Mouse (Mus musculus) MEL (cell line): ENCODE measurements around the gene Fbxo6. TPM values are rescaled to one million over a fixed set of nuclear protein-coding genes. Genes with fewer than 3 reads are reported as not detected.

Experiments
- DNase-seq: peaks from one replicate; pipeline ENCODE4 v3.0.0; 2011; ENCODE audit warnings: low read depth, low spot score
- H3K27ac ChIP-seq: 2 replicates; pipeline ENCODE4 v1.5.1; 2012; ENCODE audit warnings: low read depth, mild to moderate bottlenecking, control low read depth, low read length, moderate library complexity; ENCODE audit not compliant: control insufficient read depth
- H3K27me3 ChIP-seq, 2 experiments: fragments of 150-350 bp in 1 of 2; sonication (generic) in 1 of 2; 2 replicates each; pipeline ENCODE4 v1.6.1; 2012; ENCODE audit warnings: low read length in 2 of 2, mild to moderate bottlenecking in 2 of 2, improper control_type of control experiment in 1 of 2, moderate library complexity in 1 of 2; ENCODE audit not compliant: insufficient read depth in 2 of 2, control insufficient read depth in 1 of 2
- H3K36me3 ChIP-seq, 2 experiments: 2 replicates each; pipeline ENCODE4 v1.6.1; 2012 to 2014; ENCODE audit warnings: low read length in 2 of 2, improper control_type of control experiment in 1 of 2, inconsistent platforms in 1 of 2, mild to moderate bottlenecking in 1 of 2; ENCODE audit not compliant: insufficient read depth in 2 of 2, control insufficient read depth in 1 of 2
- H3K4me1 ChIP-seq, 2 experiments: fragments of 150-350 bp in 1 of 2; sonication (generic) in 1 of 2; 2 replicates each; pipeline ENCODE4 v1.6.1; 2012; ENCODE audit warnings: low read length in 2 of 2, improper control_type of control experiment in 1 of 2, mild to moderate bottlenecking in 1 of 2; ENCODE audit not compliant: insufficient read depth in 2 of 2, control insufficient read depth in 1 of 2
- H3K4me3 ChIP-seq, 2 experiments: fragments of 150-350 bp in 1 of 2; sonication (generic) in 1 of 2; 2 replicates each; pipeline ENCODE4 v1.5.1; 2012; ENCODE audit warnings: low read depth in 2 of 2, low read length in 2 of 2, mild to moderate bottlenecking in 2 of 2, moderate library complexity in 2 of 2, control low read depth in 1 of 2, improper control_type of control experiment in 1 of 2; ENCODE audit not compliant: control insufficient read depth in 1 of 2, insufficient read depth in 1 of 2
- H3K79me2 ChIP-seq: 2 replicates; pipeline ENCODE4 v1.6.1; 2012; ENCODE audit warnings: mild to moderate bottlenecking, low read length, moderate library complexity; ENCODE audit not compliant: control insufficient read depth, poor library complexity, insufficient read depth
- H3K9ac ChIP-seq: 2 replicates; pipeline ENCODE4 v1.6.1; 2012; ENCODE audit warnings: low read depth, mild to moderate bottlenecking, control low read depth, low read length, moderate library complexity; ENCODE audit not compliant: control insufficient read depth, poor library complexity, severe bottlenecking
- H3K9me3 ChIP-seq: fragments of 150-350 bp; sonication (generic); replicated peaks from 2 replicates; pipeline ENCODE4 v1.6.1; 2012; ENCODE audit warnings: mild to moderate bottlenecking, low read length, improper control_type of control experiment, moderate library complexity; ENCODE audit not compliant: insufficient read depth
- BHLHE40 ChIP-seq: IDR thresholded peaks from 2 replicates; pipeline ENCODE4 v1.6.1; 2012; ENCODE audit warnings: low read depth, mild to moderate bottlenecking, inconsistent platforms, low read length, improper control_type of control experiment, borderline replicate concordance
- E2F4 ChIP-seq: IDR thresholded peaks from 2 replicates; pipeline ENCODE4 v1.6.1; 2011; ENCODE audit warnings: low read depth, low read length, improper control_type of control experiment, borderline replicate concordance
- ELF1 ChIP-seq: IDR thresholded peaks from 2 replicates; pipeline ENCODE4 v1.6.1; 2014; ENCODE audit warnings: low read depth, mild to moderate bottlenecking, inconsistent platforms, low read length, improper control_type of control experiment, moderate library complexity
- ETS1 ChIP-seq: IDR thresholded peaks from 2 replicates; pipeline ENCODE4 v1.6.1; 2012; ENCODE audit warnings: low read depth, mild to moderate bottlenecking, inconsistent platforms, low read length, improper control_type of control experiment, moderate library complexity
- GABPA ChIP-seq: IDR thresholded peaks from 2 replicates; pipeline ENCODE4 v1.6.1; 2012; ENCODE audit warnings: low read depth, mild to moderate bottlenecking, inconsistent platforms, low read length, improper control_type of control experiment, moderate library complexity
- GATA1 ChIP-seq: IDR thresholded peaks from 2 replicates; pipeline ENCODE4 v1.6.1; 2011; ENCODE audit warnings: low read depth, low read length, improper control_type of control experiment
- KAT2A ChIP-seq: conservative IDR thresholded peaks from 2 replicates; pipeline ENCODE4 v1.6.1; 2012; ENCODE audit warnings: low read depth, low read length, improper control_type of control experiment, inconsistent platforms
- MYC ChIP-seq: IDR thresholded peaks from 2 replicates; pipeline ENCODE4 v1.6.1; 2011; ENCODE audit warnings: low read depth, mild to moderate bottlenecking, low read length, improper control_type of control experiment, moderate library complexity
- NELFE ChIP-seq: IDR thresholded peaks from 2 replicates; pipeline ENCODE4 v1.6.1; 2011; ENCODE audit warnings: low read depth, low read length, improper control_type of control experiment
- POLR2AphosphoS2 ChIP-seq: IDR thresholded peaks from 2 replicates; pipeline ENCODE4 v1.6.1; 2011; ENCODE audit warnings: low read length, improper control_type of control experiment
- RCOR1 ChIP-seq: IDR thresholded peaks from 2 replicates; pipeline ENCODE4 v1.6.1; 2012; ENCODE audit warnings: low read depth, mild to moderate bottlenecking, inconsistent platforms, low read length, improper control_type of control experiment
- TCF12 ChIP-seq: IDR thresholded peaks from 2 replicates; pipeline ENCODE4 v1.6.1; 2014; ENCODE audit warnings: low read depth, mild to moderate bottlenecking, inconsistent platforms, low read length, improper control_type of control experiment, moderate library complexity
- UBTF ChIP-seq: IDR thresholded peaks from 2 replicates; pipeline ENCODE4 v1.6.1; 2012; ENCODE audit warnings: low read depth, mild to moderate bottlenecking, inconsistent platforms, low read length, improper control_type of control experiment, moderate library complexity, borderline replicate concordance; ENCODE audit not compliant: insufficient read depth
- USF1 ChIP-seq: IDR thresholded peaks from 2 replicates; pipeline ENCODE4 v1.6.1; 2014; ENCODE audit warnings: low read depth, mild to moderate bottlenecking, inconsistent platforms, low read length, improper control_type of control experiment, moderate library complexity
- USF2 ChIP-seq, 2 experiments: IDR thresholded peaks; 2 replicates each; pipeline ENCODE4 v1.6.1; 2011 to 2012; ENCODE audit warnings: improper control_type of control experiment in 2 of 2, low read length in 2 of 2, borderline replicate concordance in 1 of 2, inconsistent platforms in 1 of 2, low read depth in 1 of 2, mild to moderate bottlenecking in 1 of 2; ENCODE audit not compliant: insufficient read depth in 1 of 2
- ZC3H11A ChIP-seq: IDR thresholded peaks from 2 replicates; pipeline ENCODE4 v1.6.1; 2012; ENCODE audit warnings: low read depth, mild to moderate bottlenecking, inconsistent platforms, low read length, improper control_type of control experiment
- ZKSCAN1 ChIP-seq: IDR thresholded peaks from 2 replicates; pipeline ENCODE4 v1.6.1; 2012; ENCODE audit warnings: low read depth, mild to moderate bottlenecking, inconsistent platforms, low read length, improper control_type of control experiment, moderate library complexity
- ZNF384 ChIP-seq: IDR thresholded peaks from 2 replicates; pipeline ENCODE4 v1.6.1; 2012; ENCODE audit warnings: low read depth, mild to moderate bottlenecking, inconsistent platforms, low read length, improper control_type of control experiment
- polyA plus RNA-seq, 2 experiments: library from polyadenylated mRNA; stranded (reverse) in 1 of 2; unstranded in 1 of 2; fragments of >175 nt in 1 of 2; fragments of >200 nt in 1 of 2; gene quantifications; 2 replicates each; pipeline versions ENCODE4 v1.2.1 to v1.2.4; 2012; ENCODE audit warnings: low replicate concordance in 2 of 2, low read depth in 1 of 2; ENCODE audit not compliant: insufficient read length in 2 of 2, insufficient read depth in 1 of 2, missing spikeins in 1 of 2
- total RNA-seq: library from RNA; depleted of rRNA; stranded (reverse); fragments of 300-350 nt; gene quantifications from 2 replicates; pipeline ENCODE4 v1.2.3, GENCODE M21; 2012

Gene Fbxo6
- total and polyA plus RNA-seq, 3 experiments = 37.3 to 62.6 TPM; not detected in 1

DNA sequence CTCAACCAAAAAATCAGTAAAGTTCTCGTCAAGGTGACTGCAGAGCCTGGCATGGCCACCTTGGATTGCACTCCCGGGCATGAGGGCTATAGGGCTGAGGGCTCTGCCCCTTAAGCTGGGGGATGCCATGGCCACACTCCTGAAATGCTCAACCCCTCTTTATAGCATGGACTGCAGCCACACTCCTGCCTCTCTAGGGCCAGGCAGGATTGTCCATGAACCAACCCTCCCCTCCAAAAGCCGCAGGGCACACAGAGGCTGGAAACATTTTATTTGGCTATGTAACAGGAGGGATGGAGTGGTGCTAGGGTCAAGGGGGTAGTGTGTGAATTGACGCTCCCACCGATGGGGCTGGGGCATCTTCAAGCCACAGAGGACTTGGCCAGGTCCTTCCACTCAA, 607 bp upstream of the Fbxo6 start:
- no peak for DNase-seq
- Histone ChIP-seq H3K79me2 (no peaks in the 10 kb centered on the region; the same call in 1 of the 2 replicates), H3K9me3 (no peaks in the 10 kb centered on the region), H3K9ac (no peak overlapping the region), H3K4me3 (no peak overlapping the region), H3K36me3 (no peaks in the 10 kb centered on the region; a peak in 1 of 4 replicates), H3K27me3 (no peaks in the 10 kb centered on the region), H3K27ac (no peak overlapping the region), H3K4me1 (peaks cover 0 to 5% of the 10 kb centered on the region in 2 experiments; a peak in 1 of 4 replicates)
- TF ChIP-seq ZC3H11A = no peak
- TF ChIP-seq NELFE = no peak
- TF ChIP-seq, all 39 proteins: peak for 0

DNA sequence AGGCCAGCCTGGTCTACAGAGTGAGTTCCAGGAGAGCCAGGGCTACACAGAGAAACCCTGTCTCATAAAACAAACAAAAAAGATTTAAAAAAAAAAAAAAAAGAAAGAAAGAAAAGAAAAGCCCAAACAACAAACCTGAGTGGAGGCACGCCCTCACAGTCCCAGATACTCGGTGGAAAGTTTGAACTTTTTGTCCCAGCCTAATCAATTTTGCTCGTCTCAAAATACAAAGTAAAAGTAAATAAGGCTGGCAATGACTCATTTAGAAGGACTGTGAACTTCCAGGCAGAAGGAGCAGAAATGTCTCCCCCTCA, 1.0 kb downstream of the Fbxo6 start:
- Histone ChIP-seq H3K9me3 (no peaks in the 10 kb centered on the region), H3K27me3 (no peaks in the 10 kb centered on the region), H3K9ac (peak overlapping the region; percentile 47), H3K79me2 (no peaks in the 10 kb centered on the region; the same call in 1 of the 2 replicates), H3K36me3 (no peaks in the 10 kb centered on the region; a peak in 1 of 4 replicates), H3K27ac (peak overlapping the region; percentile 70), H3K4me1 (peaks cover 0 to 5% of the 10 kb centered on the region in 2 experiments; a peak in 1 of 4 replicates), H3K4me3 (peak overlapping the region; percentile 79 to 85)
- no peak for DNase-seq
- no peak for TF ChIP-seq UBTF
- no peak for TF ChIP-seq ZKSCAN1
- no peak for TF ChIP-seq USF1
- no peak; the same call in 1 of the 2 replicates for TF ChIP-seq ZNF384
- no peak for TF ChIP-seq GABPA
- TF ChIP-seq ETS1 = no peak
- TF ChIP-seq BHLHE40 = no peak
- TF ChIP-seq RCOR1 = no peak
- no peak for TF ChIP-seq POLR2AphosphoS2
- TF ChIP-seq GATA1 = no peak
- no peak for TF ChIP-seq TCF12
- TF ChIP-seq E2F4 = no peak
- TF ChIP-seq USF2 (IDR thresholded peaks at IDR 0.05; ENCODE audit: borderline replicate concordance in 1 of 2, insufficient read depth in 1 of 2, low read depth in 1 of 2, low read length in 2 of 2) = no peak
- TF ChIP-seq MYC = no peak
- TF ChIP-seq KAT2A = no peak
- TF ChIP-seq ELF1 = no peak
